Mouse (Mus musculus) midbrain, postnatal 0 days (tissue): Measurements from ENCODE around the gene Pqlc3. TPM values are rescaled to one million over a fixed set of nuclear protein-coding genes. Genes with fewer than 3 reads are reported as not detected.
A peak's percentile ranks its signal among the peaks of the same experiment; 100 is the strongest.

Source experiments
- ATAC-seq: fragments of 200-750 bp; cut with Nextera tagmentation; 2 replicates; pipeline ENCODE4 v1.8.0; 2017; ENCODE audit warnings: moderate number of reproducible peaks, mild to moderate bottlenecking, moderate TSS enrichment, moderate library complexity; ENCODE audit not compliant: low FRiP score
- DNase-seq: peaks from one replicate; pipeline ENCODE4 v3.0.0-alpha.2; 2015; ENCODE audit warnings: low spot score
- H3K27ac ChIP-seq: fragments of 300-500 bp; sonication (generic); 2 replicates; pipeline ENCODE4 v1.5.1; 2014; ENCODE audit warnings: low read depth, mild to moderate bottlenecking, low read length, mixed read lengths
- H3K27me3 ChIP-seq: fragments of 300-500 bp; sonication (generic); 2 replicates; pipeline ENCODE4 v1.6.1; 2014; ENCODE audit warnings: low read length, control low read depth, mixed read lengths; ENCODE audit not compliant: insufficient read depth
- H3K36me3 ChIP-seq: fragments of 300-500 bp; sonication (generic); 2 replicates; pipeline ENCODE4 v1.6.1; 2014; ENCODE audit warnings: low read length, control low read depth, mixed read lengths; ENCODE audit not compliant: insufficient read depth
- H3K4me1 ChIP-seq: fragments of 300-500 bp; sonication (generic); 2 replicates; pipeline ENCODE4 v1.6.1; 2014; ENCODE audit warnings: mild to moderate bottlenecking, control low read depth, antibody characterized with exemption, low read length, mixed read lengths; ENCODE audit not compliant: insufficient read depth
- H3K4me2 ChIP-seq: fragments of 300-500 bp; sonication (generic); 2 replicates; pipeline ENCODE4 v1.6.1; 2014; ENCODE audit warnings: low read depth, mild to moderate bottlenecking, low read length, mixed read lengths; ENCODE audit not compliant: poor library complexity, severe bottlenecking
- H3K4me3 ChIP-seq: fragments of 300-500 bp; sonication (generic); 2 replicates; pipeline ENCODE4 v1.5.1; 2014; ENCODE audit warnings: low read depth, mild to moderate bottlenecking, low read length, moderate library complexity
- H3K9ac ChIP-seq: fragments of 300-500 bp; sonication (generic); replicated peaks from 2 replicates; pipeline ENCODE4 v1.6.1; 2014; ENCODE audit warnings: mild to moderate bottlenecking, low read length, moderate library complexity, mixed read lengths; ENCODE audit not compliant: poor library complexity, severe bottlenecking
- H3K9me3 ChIP-seq: fragments of 300-500 bp; sonication (generic); 2 replicates; pipeline ENCODE4 v1.6.1; 2016; ENCODE audit warnings: low read length, control low read depth
- CTCF ChIP-seq: IDR thresholded peaks from 2 replicates; pipeline ENCODE4 v1.5.1; 2016; ENCODE audit warnings: antibody characterized with exemption, mild to moderate bottlenecking
- WGBS: fragments of 180-500 bp; shearing (Covaris S2); extraction: QIAGEN DNeasy Blood & Tissue Kit; methylation state at CpG from one replicate; pipeline ENCODE4 v1.1.7; 2014; 5-methylcytosine and 5-hydroxymethylcytosine counted together
- polyA plus RNA-seq: library from polyadenylated mRNA; unstranded; fragments of >200 nt; fragmentation: Nextera tagmentation; extraction: Ambion mirVana; gene quantifications from 2 replicates; pipeline ENCODE4 v1.2.1, GENCODE M21; 2015
- total RNA-seq: library from RNA; depleted of rRNA; stranded (reverse); fragments of >200 nt; gene quantifications from 2 replicates; pipeline ENCODE4 v1.2.3, GENCODE M21; 2014

Gene Pqlc3
- total and polyA plus RNA-seq, 2 experiments from 2014 or later: 0.93 to 2.0 TPM

DNA sequence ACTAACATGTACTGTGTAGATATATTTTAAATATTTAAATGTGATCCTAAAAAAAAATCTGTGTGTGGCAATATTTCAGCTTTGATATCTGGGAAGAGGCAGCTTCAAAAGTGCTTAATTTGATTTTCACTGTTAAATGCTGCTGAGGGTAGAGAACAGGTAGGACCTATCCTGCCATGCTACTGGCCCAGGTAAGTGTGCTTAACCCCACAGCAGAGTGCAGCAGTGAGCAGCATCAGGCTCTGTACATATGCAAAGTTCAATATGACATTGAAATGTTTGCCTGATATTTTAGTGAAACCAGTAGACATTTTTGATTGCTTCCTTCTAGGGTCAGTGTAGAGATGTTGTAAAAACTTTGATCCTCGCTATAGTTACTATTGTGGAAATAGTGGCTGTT is 14.4 kb downstream of the Pqlc3 start:
- Histone ChIP-seq H3K4me2 (no peak overlapping the region), H3K9ac (no peak overlapping the region), H3K36me3 (peaks cover 4% of the 10 kb centered on the region; the same call in 1 of the 2 replicates), H3K9me3 (no peaks in the 10 kb centered on the region), H3K27me3 (no peaks in the 10 kb centered on the region), H3K4me3 (no peak overlapping the region), H3K4me1 (no peaks in the 10 kb centered on the region), H3K27ac (no peak overlapping the region)
- WGBS: 93% methylated on average over 1 of the region's 1 CpGs
- ATAC-seq (no peak), DNase-seq (no peak)
- TF ChIP-seq CTCF: peak; percentile 52

DNA sequence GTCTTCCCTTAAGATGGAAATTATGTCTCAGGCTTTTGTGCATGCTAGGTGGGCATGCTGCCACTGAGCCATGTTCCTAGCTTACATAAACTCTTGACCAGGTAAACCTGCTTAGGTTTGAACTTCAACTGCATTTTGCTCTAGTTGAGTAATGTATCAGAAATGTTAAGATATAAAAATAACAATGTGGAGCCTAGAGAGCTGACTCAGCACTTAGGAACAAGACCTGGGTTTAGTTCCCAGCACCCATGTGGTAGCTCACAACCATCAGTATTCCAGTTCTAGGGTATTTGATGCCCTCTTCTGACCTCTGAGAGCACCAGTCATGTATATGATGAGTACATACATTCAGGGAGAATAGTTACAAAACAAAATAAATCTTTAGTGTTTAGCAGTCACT is 23.1 kb downstream of the Pqlc3 start:
- H3K4me1 ChIP-seq: no peaks in the 10 kb centered on the region
- no peak overlapping the region for H3K27ac ChIP-seq
- H3K9ac ChIP-seq: no peak overlapping the region
- H3K27me3 ChIP-seq: no peaks in the 10 kb centered on the region
- no peak overlapping the region for H3K4me3 ChIP-seq
- ATAC-seq: no peak
- TF ChIP-seq CTCF: no peak
- no peak for DNase-seq
- peaks cover 45% of the 10 kb centered on the region for H3K36me3 ChIP-seq
- no peaks in the 10 kb centered on the region for H3K9me3 ChIP-seq
- no peak overlapping the region for H3K4me2 ChIP-seq

DNA sequence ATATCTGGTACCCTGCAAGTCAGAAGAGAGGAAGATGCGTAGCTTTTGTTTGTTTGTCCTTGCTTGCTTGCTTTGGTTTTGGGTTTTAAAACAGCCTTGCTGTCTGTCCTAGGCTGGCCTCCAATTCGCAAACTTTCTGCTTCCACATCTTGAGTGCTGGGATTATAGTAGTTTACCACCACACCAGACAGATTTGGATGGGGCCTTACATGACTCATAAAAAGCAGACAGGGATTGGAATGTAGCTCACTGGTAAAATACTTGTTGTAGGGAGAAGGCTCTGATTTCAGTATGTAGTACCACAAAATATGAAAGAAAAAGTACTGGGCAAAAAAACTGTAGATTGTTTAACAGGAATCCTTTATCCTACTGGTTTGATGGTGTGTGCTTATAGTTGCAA is 33.4 kb downstream of the Pqlc3 start:
- no peak overlapping the region for H3K4me2 ChIP-seq
- DNase-seq (no peak), ATAC-seq (no peak)
- no peak overlapping the region for H3K4me3 ChIP-seq
- no peaks in the 10 kb centered on the region for H3K9me3 ChIP-seq
- H3K9ac ChIP-seq: no peak overlapping the region
- peaks cover 22% of the 10 kb centered on the region; the same call in 1 of the 2 replicates for H3K36me3 ChIP-seq
- no peak for TF ChIP-seq CTCF
- 97% methylated on average over 2 of the region's 2 CpGs for WGBS
- H3K27me3 ChIP-seq: no peaks in the 10 kb centered on the region
- H3K4me1 ChIP-seq: no peaks in the 10 kb centered on the region
- no peak overlapping the region for H3K27ac ChIP-seq

DNA sequence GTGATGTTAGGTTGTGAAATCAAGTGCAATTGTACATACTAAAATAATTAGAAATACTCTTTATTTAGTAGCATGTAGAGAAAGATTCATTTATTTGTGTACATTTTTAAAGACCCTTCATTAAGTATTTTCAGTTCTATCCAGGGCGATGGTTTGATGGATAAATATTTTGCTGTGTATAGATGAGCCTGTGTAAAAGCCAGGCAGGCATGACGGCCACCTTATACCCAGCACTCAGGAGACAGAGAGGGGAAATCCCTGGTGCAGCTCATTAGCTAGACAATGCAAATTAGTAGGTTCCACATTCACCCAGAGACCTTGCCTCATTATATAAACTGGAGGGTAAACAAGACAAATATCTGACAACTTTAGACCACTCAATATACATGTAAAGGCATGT is 36.9 kb downstream of the Pqlc3 start:
- H3K27ac ChIP-seq: no peak overlapping the region
- WGBS: 56% methylated on average over 2 of the region's 2 CpGs
- ATAC-seq: no peak
- no peak for DNase-seq
- H3K27me3 ChIP-seq: no peaks in the 10 kb centered on the region
- no peak overlapping the region for H3K4me2 ChIP-seq
- H3K4me3 ChIP-seq: no peak overlapping the region
- no peaks in the 10 kb centered on the region for H3K9me3 ChIP-seq
- no peaks in the 10 kb centered on the region for H3K4me1 ChIP-seq
- no peak for TF ChIP-seq CTCF
- no peak overlapping the region for H3K9ac ChIP-seq
- H3K36me3 ChIP-seq: peaks cover 19% of the 10 kb centered on the region; the same call in 1 of the 2 replicates

DNA sequence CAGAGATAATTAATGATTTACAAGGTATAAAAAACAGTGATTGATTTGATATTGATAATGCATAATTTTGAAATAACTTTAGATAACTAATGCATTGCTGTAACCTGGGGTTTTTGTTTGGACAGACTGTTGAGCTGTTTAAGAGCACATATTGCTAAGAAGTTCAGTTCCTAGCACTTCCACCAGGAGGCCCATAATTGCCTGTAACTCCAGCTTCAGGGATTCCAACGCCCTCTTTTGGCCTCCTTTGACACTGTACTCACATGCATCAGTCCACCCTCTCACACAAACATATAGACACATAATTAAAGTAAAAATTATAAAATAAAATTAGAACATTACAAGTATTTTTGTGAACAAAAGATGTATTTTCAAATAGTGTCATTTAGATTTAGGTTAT is 41.4 kb downstream of the Pqlc3 start:
- H3K36me3 ChIP-seq: peaks cover 16% of the 10 kb centered on the region; the same call in 1 of the 2 replicates

DNA sequence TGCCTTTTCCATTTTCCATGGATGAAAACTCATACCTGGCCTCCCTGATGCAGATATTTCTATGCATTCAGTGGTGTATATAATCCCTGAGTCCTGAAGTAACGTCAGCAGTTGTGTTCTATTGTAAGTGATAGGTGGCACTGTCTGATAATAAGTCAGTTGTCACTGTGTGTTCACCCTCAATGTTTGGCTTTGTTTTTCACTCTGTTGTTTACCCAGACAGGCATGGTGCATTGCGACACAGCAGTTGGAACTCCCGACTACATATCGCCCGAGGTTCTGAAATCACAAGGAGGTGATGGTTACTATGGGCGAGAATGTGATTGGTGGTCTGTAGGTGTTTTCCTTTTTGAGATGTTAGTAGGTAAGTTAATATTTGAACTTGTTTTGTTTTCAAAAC is 52.0 kb downstream of the Pqlc3 start:
- H3K27me3 ChIP-seq: no peaks in the 10 kb centered on the region
- no peak for TF ChIP-seq CTCF
- no peak overlapping the region for H3K4me3 ChIP-seq
- DNase-seq (no peak), ATAC-seq (no peak)
- H3K4me1 ChIP-seq: no peaks in the 10 kb centered on the region
- H3K27ac ChIP-seq: no peak overlapping the region
- no peaks in the 10 kb centered on the region for H3K9me3 ChIP-seq
- H3K4me2 ChIP-seq: no peak overlapping the region
- peaks cover 3% of the 10 kb centered on the region; the same call in 1 of the 2 replicates for H3K36me3 ChIP-seq
- no peak overlapping the region for H3K9ac ChIP-seq
- WGBS: 83% methylated on average over 6 of the region's 6 CpGs

More for the DNA sequence above, 41.4 kb downstream of the Pqlc3 start:
- DNase-seq: peak; percentile 27
- no peaks in the 10 kb centered on the region for H3K9me3 ChIP-seq
- H3K27me3 ChIP-seq: no peaks in the 10 kb centered on the region
- no peaks in the 10 kb centered on the region for H3K4me1 ChIP-seq
- H3K4me3 ChIP-seq: no peak overlapping the region
- WGBS: 74% methylated on average over 1 of the region's 1 CpGs
- no peak overlapping the region for H3K27ac ChIP-seq
- no peak overlapping the region for H3K4me2 ChIP-seq
- TF ChIP-seq CTCF: peak; percentile 60
- no peak overlapping the region for H3K9ac ChIP-seq
- no peak for ATAC-seq
